Mouse (Mus musculus): ENCODE results near the gene Sp1.
A peak's percentile ranks its signal among the peaks of the same experiment; 100 is the strongest.

The Sp1 gene

GRCm38 (mm10) chr15:102399229-102400221 lies 6.4 kb upstream of the Sp1 start:
- peak; percentile 73 for DNase-seq (ENCODE audit: low read depth)

DNA sequence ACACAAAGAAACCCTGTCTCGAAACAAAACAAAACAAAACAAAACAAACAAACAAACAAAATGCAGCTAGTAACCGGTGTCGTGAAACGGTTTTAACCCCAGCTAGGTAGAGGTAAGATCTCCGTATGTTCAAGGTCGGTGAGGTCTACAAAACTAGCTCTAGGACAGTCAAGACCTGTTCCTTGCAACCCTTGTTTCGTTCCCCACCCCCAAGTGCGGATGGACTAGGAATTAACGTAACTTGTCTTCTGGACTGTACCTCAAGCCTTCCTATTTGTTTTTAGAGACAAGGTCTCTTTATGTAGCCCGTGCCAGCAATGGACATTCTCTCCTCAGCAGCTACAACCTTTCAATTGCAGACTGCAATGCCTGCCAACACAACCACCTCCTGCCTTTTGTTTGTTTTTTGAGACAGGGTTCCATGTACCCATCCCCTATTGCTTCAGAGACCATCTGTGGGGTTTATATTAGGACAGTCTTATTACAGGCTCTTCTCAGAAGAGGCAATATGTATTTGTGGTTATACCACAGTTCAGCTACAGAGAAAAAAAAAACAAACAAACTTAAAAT lies 5.4 kb upstream of the Sp1 start:
- DNase-seq (ENCODE audit: low read depth) = no peak

DNA sequence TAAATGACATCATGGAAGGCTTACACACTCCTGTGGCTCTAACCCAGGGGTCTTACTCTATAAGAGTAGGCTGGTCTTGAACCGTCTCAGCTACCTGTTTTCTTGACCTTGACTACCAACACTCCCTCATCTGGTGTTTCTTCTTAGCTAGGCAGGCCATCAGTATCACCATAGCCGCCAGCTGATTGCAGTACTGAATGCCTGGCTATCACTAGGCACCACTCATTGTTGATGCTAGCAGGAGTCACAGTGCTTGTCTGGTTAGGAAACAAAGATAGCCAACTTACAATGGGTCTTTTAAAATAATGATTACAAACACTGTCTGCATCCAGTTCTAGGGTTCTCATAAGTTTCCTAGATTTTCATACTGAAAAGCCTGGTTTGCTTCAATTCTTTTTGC lies 4.7 kb upstream of the Sp1 start:
- DNase-seq (ENCODE audit: low read depth) = no peak

DNA sequence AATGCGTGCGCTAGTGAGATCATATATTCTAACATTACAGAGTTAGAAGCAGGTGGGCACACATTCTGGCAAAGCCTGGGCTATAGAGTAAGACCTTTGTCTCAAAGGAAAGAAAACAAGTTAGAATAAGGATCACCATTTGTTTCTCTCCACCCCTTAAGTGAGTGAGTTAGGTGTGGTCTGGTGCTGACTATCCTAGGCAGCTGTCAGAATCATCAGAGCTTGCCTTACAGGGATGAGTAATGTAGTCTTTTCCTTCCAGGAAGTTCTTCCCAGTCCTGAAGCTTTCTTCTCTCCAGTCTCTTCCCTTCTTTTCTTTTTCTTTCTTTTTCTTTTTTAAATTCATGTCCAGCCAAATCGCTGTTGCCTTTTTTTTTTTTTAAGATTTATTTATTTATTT lies 3.7 kb upstream of the Sp1 start:
- no peak for DNase-seq (ENCODE audit: low read depth)

DNA sequence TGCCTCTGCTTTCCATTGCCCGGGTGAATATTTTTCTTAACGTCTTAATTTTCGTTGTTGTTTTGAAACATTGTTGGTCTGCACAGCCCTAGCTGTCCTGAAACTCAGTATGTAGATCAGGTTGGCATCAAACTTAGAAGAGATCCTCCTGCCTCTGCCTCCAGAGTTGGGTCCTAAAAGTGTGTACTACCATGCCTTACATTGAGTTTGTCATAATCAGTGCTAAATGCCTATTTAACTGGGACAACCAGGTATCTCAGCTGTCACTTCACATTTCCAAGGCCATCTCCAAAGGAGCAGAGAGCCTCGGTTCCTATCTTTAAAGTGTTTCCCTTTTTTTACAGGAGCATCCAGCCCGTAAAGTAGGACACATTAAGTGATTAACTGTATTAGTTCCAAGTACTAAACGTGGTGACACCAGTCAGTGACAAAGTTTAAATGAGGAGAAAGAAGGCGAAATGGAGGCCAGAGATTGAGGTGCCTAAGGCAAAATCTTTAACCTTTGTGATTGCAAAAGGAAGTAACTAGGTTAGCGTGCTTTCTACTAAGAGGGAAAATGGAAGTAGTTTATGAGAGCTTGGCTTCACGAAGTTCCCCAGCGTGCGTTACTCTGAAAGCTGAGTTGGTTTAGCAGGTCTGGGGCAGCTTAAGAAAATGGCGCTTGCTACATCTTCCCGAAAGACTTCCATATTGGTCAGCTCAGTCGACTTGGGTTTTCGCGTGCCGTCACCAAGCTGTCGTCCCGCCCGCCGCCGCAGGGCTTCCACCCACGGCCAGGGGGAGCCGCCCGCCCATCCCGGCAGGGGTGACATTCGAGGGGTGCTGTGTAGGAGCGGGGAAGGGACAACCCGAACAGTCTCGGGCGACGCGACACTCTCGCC lies 1.1 kb upstream of the Sp1 start:
- no peak for DNase-seq (ENCODE audit: low read depth)

GRCm38 (mm10) chr15:102406196-102406911 lies 411 bp downstream of the Sp1 start:
- peak; percentile 60 for DNase-seq (ENCODE audit: low read depth)

GRCm38 (mm10) chr15:102406912-102407580 lies 1.1 kb downstream of the Sp1 start:
- DNase-seq (ENCODE audit: low read depth) = no peak

DNA sequence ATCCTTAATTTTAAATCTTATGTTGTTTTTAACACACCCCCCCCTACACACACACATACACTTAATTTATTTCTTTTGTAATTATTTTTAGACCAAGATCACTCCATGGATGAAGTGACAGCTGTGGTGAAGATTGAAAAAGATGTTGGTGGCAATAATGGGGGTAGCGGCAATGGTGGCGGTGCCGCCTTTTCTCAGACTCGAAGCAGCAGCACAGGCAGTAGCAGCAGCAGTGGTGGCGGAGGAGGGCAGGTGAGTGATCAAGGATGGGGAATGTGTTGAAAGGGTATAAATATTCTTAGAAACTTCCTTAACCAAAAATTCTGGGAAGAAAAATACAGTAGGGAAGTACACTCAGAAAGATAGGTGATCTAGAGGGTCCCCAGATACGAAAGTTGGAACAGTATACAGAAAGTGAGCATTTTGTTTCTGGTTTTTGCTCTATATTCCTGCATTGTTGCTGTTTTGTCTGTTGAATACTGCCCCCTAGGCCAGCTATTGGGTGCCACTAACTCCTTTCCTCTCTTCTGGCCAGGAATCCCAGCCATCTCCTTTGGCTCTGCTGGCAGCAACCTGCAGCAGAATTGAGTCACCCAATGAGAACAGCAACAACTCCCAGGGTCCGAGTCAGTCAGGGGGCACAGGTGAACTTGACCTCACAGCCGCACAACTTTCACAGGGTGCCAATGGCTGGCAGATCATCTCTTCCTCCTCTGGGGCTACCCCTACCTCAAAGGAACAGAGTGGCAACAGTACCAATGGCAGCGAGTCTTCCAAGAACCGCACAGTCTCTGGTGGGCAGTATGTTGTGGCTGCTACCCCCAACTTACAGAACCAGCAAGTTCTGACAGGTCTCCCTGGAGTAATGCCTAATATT lies 2.0 kb downstream of the Sp1 start:
- DNase-seq (ENCODE audit: low read depth) = no peak

DNA sequence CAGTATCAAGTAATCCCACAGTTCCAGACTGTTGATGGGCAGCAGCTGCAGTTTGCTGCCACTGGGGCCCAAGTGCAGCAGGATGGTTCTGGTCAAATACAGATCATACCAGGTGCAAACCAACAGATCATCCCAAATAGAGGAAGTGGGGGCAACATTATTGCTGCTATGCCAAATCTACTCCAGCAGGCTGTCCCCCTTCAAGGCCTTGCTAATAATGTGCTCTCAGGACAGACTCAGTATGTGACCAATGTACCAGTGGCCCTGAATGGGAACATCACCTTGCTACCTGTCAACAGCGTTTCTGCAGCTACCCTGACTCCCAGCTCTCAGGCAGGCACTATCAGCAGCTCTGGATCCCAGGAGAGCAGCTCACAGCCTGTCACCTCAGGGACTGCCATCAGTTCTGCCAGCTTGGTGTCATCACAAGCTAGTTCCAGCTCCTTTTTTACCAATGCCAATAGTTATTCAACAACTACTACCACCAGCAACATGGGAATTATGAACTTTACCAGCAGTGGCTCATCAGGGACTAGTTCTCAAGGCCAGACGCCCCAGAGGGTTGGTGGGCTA lies 2.7 kb downstream of the Sp1 start:
- DNase-seq (ENCODE audit: low read depth) = no peak

GRCm38 (mm10) chr15:102409286-102409685 lies 3.3 kb downstream of the Sp1 start:
- no peak for DNase-seq (ENCODE audit: low read depth)

DNA sequence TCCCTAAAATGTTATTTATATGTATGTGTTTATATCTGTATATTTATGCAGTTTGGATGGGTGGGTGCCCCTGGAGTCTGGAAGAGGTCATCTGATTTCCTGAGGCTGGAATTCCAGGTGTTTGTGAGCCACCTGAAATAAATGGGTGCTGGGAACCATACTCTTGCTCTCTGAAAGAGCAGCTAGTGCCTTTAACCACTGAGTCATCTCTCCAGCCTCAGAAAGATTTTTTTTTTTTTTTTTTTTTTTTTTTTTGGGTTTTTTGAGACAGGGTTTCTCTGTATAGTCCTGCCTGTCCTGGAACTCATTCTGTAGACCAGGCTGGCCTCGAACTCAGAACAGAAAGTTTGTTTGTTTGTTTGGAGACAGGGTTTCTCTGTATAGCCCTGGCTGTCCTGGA lies 5.1 kb downstream of the Sp1 start:
- no peak for DNase-seq (ENCODE audit: low read depth)

GRCm38 (mm10) chr15:102413687-102414086 lies 7.7 kb downstream of the Sp1 start:
- no peak for DNase-seq (ENCODE audit: low read depth)

GRCm38 (mm10) chr15:102417524-102417923 lies 11.6 kb downstream of the Sp1 start:
- no peak for DNase-seq (ENCODE audit: low read depth)

DNA sequence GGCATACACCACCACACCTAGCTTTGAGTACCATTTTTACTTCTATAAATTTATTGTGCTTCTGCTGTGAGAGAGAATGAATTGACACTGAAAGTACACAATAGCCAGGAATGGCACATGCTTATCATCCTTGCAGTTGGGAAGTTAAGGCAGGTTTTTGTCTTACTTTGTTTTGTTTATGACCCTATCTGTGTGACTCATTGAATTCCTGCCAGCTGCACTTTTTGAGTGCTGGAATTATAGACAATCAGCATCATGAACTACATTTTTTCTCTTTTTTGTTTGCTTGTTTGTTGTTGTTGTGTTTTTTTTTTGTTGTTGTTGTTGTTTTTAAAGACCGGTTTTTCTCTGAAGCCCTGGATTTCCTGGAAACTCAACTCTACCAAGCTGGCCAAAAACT lies 15.0 kb downstream of the Sp1 start:
- DNase-seq (ENCODE audit: low read depth) = no peak

- DNase-seq (ENCODE audit: low read depth) = peak; percentile 65
These were observed 15.5 kb downstream of the Sp1 start for GRCm38 (mm10) chr15:102421437-102421836.

DNA sequence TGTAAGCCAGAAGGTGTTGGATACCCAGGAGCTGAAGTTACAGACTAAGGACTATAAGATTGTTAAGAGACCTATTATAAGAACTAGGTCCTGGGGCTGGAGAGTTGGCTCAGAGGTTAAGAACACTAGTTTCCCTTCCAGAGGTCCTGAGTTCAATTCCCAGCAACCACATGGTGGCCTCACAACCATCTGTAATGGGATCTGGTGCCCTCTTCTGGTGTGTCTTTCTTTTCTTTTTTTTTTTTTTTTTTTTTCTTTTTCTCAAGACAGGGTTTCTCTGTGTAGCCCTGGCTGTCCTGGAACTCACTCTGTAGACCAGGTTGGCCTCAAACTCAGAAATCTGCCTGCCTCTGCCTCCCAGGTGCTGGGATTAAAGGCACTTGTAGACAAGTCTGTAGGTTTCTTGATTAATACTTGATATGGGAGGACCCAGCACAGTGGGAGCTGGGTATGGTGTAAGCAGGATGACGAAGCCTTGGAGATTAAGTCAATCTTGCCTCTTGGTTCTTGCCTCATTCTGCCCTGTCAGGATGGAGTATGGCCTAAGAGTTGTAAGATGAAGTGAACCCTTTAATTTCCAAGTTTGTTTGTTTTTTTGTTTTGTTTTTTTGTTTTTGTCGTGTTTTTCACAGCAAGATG lies 17.8 kb downstream of the Sp1 start:
- DNase-seq (ENCODE audit: low read depth) = no peak

GRCm38 (mm10) chr15:102424657-102425056 lies 18.7 kb downstream of the Sp1 start:
- no peak for DNase-seq (ENCODE audit: low read depth)

DNA sequence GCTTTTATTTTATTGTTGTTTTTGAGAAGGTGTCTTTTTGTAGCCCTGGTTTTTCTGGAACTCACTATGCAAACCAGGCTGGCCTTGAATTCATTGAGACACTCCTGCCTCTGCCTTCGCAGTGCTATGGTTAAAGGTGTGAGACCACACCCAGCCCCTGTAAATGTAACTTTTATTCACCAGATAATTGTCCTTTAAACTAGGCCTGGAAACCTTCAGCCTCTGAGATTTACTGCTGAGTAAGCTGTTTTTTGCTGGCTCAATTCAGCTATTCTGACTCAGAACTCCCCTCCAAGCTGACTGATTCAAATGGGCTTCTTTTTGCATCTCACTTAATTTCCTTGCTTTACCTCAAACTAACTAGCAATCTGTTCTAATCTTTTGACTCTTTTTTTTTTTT lies 21.0 kb downstream of the Sp1 start:
- DNase-seq (ENCODE audit: low read depth) = no peak

GRCm38 (mm10) chr15:102432046-102432445 lies 26.1 kb downstream of the Sp1 start:
- no peak for DNase-seq (ENCODE audit: low read depth)

All from fibroblast of lung, adult 2 months (primary cell).